Mouse (Mus musculus): ENCODE results near the gene Phf6. TPM values are rescaled to one million over a fixed set of nuclear protein-coding genes. Genes with fewer than 3 reads are reported as not detected.

Phf6 gene
- 36.5 TPM for total RNA-seq (2023)

GRCm38 (mm10) chrX:52911587-52912371, at the start of gene Phf6:
Phf6 (plus strand) TSS chrX:52912266.

GRCm38 (mm10) chrX:52987905-52988783, 76.1 kb downstream of the Phf6 start, which contains the start of gene Hprt:
Hprt (plus strand) TSS chrX:52988137.

Other genes starting within 250 kb of the Phf6 start
- gene Ccdc160, start 121.1 kb upstream of the Phf6 start, total RNA-seq (2023) = 0.38 TPM
- 50.7 TPM for gene Hprt, start 75.9 kb downstream of the Phf6 start, total RNA-seq (2023)